Mouse (Mus musculus) thymus, adult 2 months (tissue): ENCODE results near the gene 4933400A11Rik. TPM values are rescaled to one million over a fixed set of nuclear protein-coding genes. Genes with fewer than 3 reads are reported as not detected.

ENCODE experiments used
- DNase-seq: peaks from one replicate; pipeline ENCODE4 v3.0.0; 2021
- H3K27ac ChIP-seq: fragments of 200-500 bp; 2 replicates; pipeline ENCODE4 v1.5.1; 2012; ENCODE audit warnings: low read length, control low read depth; ENCODE audit not compliant: control insufficient read depth, insufficient read depth
- H3K27me3 ChIP-seq: fragments of 200-500 bp; 2 replicates; pipeline ENCODE4 v1.6.1; 2012; ENCODE audit warnings: mild to moderate bottlenecking, low read length, moderate library complexity, mixed read lengths; ENCODE audit not compliant: control insufficient read depth, insufficient read depth
- H3K36me3 ChIP-seq: fragments of 200-500 bp; 2 replicates; pipeline ENCODE4 v1.6.1; 2012; ENCODE audit warnings: mild to moderate bottlenecking, low read length, moderate library complexity; ENCODE audit not compliant: control insufficient read depth, insufficient read depth
- H3K4me1 ChIP-seq: fragments of 200-500 bp; replicated peaks from 2 replicates; pipeline ENCODE4 v1.6.1; 2012; ENCODE audit warnings: low read length; ENCODE audit not compliant: control insufficient read depth, insufficient read depth
- H3K4me3 ChIP-seq: fragments of 200-500 bp; 2 replicates; pipeline ENCODE4 v1.5.1; 2012; ENCODE audit warnings: mild to moderate bottlenecking, low read length, control low read depth, moderate library complexity; ENCODE audit not compliant: control insufficient read depth, insufficient read depth
- CTCF ChIP-seq: fragments of 200-500 bp; IDR thresholded peaks from 2 replicates; pipeline ENCODE4 v1.5.1; 2012; ENCODE audit warnings: mild to moderate bottlenecking, control low read depth, low read length, moderate library complexity, borderline replicate concordance; ENCODE audit not compliant: control insufficient read depth, poor library complexity, insufficient read depth; ENCODE audit errors: extremely low read depth
- POLR2A ChIP-seq: fragments of 200-500 bp; IDR thresholded peaks from 2 replicates; pipeline ENCODE4 v1.6.1; 2012; ENCODE audit warnings: mild to moderate bottlenecking, low read length, control low read depth, moderate library complexity; ENCODE audit not compliant: control insufficient read depth, poor library complexity, insufficient read depth; ENCODE audit errors: extremely low read depth
- WGBS: fragments of 180-500 bp; shearing (Covaris S2); methylation state at CpG from one replicate; pipeline ENCODE4 v1.1.7; 2018; 5-methylcytosine and 5-hydroxymethylcytosine counted together
- polyA plus RNA-seq: library from polyadenylated mRNA; depleted of rRNA; stranded (reverse); fragments of >200 nt; gene quantifications from 2 replicates; pipeline ENCODE4 v1.2.3, GENCODE M21; 2012; rRNA removed

4933400A11Rik gene
- polyA plus RNA-seq, 1 experiment = not detected

DNA sequence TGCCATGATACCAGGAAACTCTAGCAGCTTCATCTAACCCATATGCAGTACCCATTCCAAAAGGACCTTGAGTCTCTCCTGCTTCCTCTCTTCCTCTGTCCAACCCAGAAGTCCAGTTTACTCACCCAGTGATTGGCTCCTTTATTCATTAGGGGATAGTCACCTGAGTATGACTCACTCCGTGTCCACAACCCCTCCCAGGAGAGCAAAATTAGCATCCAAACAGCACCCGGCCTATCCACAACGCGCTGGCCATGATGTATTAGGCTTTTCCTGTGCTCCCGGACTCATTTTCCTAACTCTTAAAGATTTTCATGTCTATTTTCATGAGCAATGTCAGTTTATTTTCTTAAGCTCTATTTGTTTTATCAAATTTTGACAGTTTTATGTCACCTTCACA, 10.3 kb upstream of the 4933400A11Rik start:
- no peak overlapping the region for H3K4me3 ChIP-seq
- H3K4me1 ChIP-seq = no peaks in the 10 kb centered on the region
- H3K27me3 ChIP-seq = no peaks in the 10 kb centered on the region
- no peaks in the 10 kb centered on the region for H3K36me3 ChIP-seq
- no peak for DNase-seq
- WGBS = 97% methylated on average over 5 of the region's 5 CpGs
- H3K27ac ChIP-seq = no peak overlapping the region
- TF ChIP-seq POLR2A (no peak), CTCF (no peak)

DNA sequence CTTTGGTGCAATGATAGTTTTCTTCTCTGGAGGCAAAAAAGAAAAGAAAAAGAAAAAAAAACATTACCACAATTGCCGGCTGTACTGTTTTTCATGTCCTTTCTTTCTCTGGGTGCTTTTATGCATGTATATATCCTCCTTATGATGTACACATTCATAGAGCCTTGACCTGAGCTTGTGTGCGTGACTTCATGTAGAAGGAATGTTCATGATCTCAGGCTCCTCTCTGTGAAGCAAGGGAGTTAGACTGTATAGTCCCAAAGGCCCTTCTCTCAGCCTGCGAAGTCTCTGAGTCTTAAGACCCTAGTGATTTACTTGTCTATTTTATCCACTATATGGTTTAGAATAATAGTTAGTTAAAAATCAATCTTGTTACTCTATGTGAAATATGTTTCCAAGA, 21.4 kb downstream of the 4933400A11Rik start:
- Histone ChIP-seq H3K4me3 (no peak overlapping the region), H3K4me1 (no peaks in the 10 kb centered on the region), H3K27me3 (no peaks in the 10 kb centered on the region), H3K27ac (no peak overlapping the region), H3K36me3 (no peaks in the 10 kb centered on the region)
- 96% methylated on average over 3 of the region's 3 CpGs for WGBS
- TF ChIP-seq CTCF = no peak
- no peak for TF ChIP-seq POLR2A
- no peak for DNase-seq

DNA sequence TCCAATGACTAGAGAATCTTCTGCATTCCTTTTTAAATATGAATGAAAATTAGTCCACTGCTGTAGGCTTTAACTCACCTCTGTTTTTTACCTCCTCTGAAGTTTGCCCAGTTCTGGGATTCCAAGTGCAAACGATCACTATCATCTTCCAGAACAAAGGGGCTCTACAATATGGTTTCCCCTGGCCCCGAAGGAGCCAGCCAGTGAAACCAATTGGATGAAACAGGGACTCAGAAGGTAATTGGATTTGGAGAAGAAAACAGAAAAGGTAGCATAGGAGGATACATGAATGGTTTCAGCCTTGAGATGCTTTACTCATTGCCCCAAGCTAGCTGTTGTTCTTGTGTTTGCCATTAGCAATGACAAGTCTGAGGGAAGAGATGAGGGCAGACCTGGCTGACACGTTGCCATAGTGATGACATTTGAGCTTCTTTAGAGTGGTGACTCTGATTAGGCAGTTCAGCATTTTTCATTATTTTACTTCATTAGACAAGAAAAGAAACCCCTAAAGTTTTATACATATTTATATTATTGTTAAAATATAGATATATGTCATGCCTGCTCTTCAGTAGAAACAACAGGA, 44.0 kb downstream of the 4933400A11Rik start:
- no peaks in the 10 kb centered on the region for H3K36me3 ChIP-seq
- 81% methylated on average over 3 of the region's 3 CpGs for WGBS
- H3K4me3 ChIP-seq = no peak overlapping the region
- H3K27ac ChIP-seq = no peak overlapping the region
- H3K27me3 ChIP-seq = no peaks in the 10 kb centered on the region
- DNase-seq = no peak
- no peak for TF ChIP-seq CTCF
- TF ChIP-seq POLR2A = no peak
- no peaks in the 10 kb centered on the region for H3K4me1 ChIP-seq

Other genes starting within 250 kb of the 4933400A11Rik start
- 10.4 and 11.8 TPM in 2 replicates for gene Mid1, start 94.4 kb downstream of the 4933400A11Rik start, polyA plus RNA-seq
- gene Gm21887, start 230.0 kb upstream of the 4933400A11Rik start, polyA plus RNA-seq = 1,607 and 1,995 TPM in 2 replicates